Mouse (Mus musculus): ENCODE measurements around the gene Crcp. TPM values are rescaled to one million over a fixed set of nuclear protein-coding genes. Genes with fewer than 3 reads are reported as not detected.

Crcp gene
- polyA plus RNA-seq, 1 experiment from 2014 or later = 50.7 TPM

DNA sequence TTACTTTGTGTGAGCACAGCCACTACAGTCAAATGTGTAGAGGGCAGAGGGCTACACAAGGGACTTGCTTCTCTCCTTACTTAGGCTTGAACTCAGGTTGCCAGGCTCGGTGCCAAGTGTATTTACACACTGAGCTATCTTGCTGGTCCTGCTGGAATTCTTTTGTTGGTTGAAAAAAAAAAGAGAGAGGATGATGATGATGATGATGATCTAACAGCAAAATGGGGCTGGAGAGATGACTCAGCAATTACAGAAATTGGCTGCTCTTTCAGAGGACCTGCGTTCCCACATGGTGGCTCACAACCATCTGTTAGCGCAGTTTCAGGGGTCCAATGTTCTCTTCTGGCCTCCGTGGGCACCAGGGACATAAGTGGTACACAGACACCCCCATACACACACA is 59.5 kb downstream of the Crcp start:
- WGBS = 90% methylated on average over 4 of the region's 4 CpGs
- no peak overlapping the region for H3K4me3 ChIP-seq (ENCODE audit: low read depth, low read length)
- H3K4me2 ChIP-seq (ENCODE audit: low read length) = no peak overlapping the region
- no peaks in the 10 kb centered on the region for H3K4me1 ChIP-seq (ENCODE audit: control insufficient read depth, insufficient read depth, low read length)
- no peaks in the 10 kb centered on the region for H3K9me3 ChIP-seq (replicated peaks; ENCODE audit: control insufficient read depth, low read length)
- 0 out of 2 replicates have a peak, but pooled peaks cover 3% of the 10 kb centered on the region for H3K36me3 ChIP-seq (ENCODE audit: control insufficient read depth, insufficient read depth, low read length)
- H3K27me3 ChIP-seq (replicated peaks; ENCODE audit: control insufficient read depth, insufficient read depth, low read length) = no peaks in the 10 kb centered on the region
- no peak for ATAC-seq
- no peak overlapping the region for H3K27ac ChIP-seq (ENCODE audit: low read depth, low read length)
- no peak overlapping the region for H3K9ac ChIP-seq (ENCODE audit: low read length)
- DNase-seq (ENCODE audit: low spot score) = no peak

DNA sequence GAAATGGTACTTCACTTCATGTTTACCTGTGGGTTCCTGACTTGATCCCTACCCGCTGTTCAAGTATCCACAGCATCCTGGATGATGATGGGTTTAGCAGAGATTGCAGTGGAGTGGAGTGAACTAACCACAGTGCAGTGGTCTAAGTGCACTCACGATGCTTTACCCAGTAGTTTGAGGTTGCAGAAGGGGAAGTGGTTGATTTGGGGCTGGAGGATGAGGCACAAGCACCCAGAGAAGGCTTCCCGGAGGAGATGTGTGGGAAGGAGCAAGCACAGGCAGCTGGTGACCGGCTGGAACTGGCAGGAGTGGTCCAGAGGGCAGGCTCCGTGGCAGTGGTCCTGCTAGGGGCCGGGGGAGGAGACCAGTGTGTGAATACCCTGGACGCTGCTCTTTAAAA is 60.1 kb downstream of the Crcp start:
- Histone ChIP-seq H3K27me3 (replicated peaks; ENCODE audit: control insufficient read depth, insufficient read depth, low read length) (no peaks in the 10 kb centered on the region), H3K27ac (ENCODE audit: low read depth, low read length) (no peak overlapping the region), H3K9ac (ENCODE audit: low read length) (no peak overlapping the region), H3K4me1 (ENCODE audit: control insufficient read depth, insufficient read depth, low read length) (no peaks in the 10 kb centered on the region), H3K4me2 (ENCODE audit: low read length) (no peak overlapping the region), H3K9me3 (replicated peaks; ENCODE audit: control insufficient read depth, low read length) (no peaks in the 10 kb centered on the region), H3K36me3 (ENCODE audit: control insufficient read depth, insufficient read depth, low read length) (0 out of 2 replicates have a peak, but pooled peaks cover 3% of the 10 kb centered on the region), H3K4me3 (ENCODE audit: low read depth, low read length) (no peak overlapping the region)
- ATAC-seq (no peak), DNase-seq (ENCODE audit: low spot score) (no peak)
- 87% methylated on average over 7 of the region's 7 CpGs for WGBS

DNA sequence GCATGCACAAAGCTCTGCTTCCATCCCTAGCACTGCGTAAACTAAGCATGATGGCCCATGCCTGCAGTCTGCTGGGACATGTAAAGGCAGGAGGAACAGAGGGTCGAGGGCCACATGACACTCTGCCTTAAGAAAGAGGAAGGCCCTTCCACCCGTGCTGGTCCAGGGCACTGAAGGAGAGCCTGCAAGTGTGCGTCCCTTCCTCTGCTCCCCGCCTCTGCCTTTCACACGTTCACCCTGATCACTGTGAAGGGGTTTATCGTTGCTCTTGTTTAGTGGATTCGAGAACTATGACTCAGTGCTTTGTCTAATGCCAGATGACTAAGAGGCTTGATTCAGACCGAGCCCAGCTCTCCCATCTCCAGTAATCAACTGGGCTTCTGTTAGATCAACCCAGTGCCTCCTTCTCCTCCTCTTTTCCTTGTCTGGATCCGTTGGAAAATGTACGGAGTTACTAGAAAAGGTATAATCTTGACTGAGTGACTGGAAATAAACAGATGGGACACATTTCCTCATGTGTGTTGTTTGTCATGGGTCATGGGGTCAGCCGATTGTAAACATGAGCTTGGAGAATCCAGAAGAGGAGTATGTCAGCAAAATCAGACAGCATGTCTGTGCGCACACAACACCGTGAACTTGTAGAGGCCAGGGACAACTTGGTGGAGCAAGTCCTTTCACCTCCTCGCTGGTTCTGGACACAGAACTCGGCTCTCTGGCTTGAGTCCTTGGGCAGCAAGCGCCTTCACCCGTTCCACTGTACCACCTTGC is 60.7 kb downstream of the Crcp start:
- Histone ChIP-seq H3K36me3 (ENCODE audit: control insufficient read depth, insufficient read depth, low read length) (0 out of 2 replicates have a peak, but pooled peaks cover 3% of the 10 kb centered on the region), H3K27me3 (replicated peaks; ENCODE audit: control insufficient read depth, insufficient read depth, low read length) (no peaks in the 10 kb centered on the region), H3K9ac (ENCODE audit: low read length) (no peak overlapping the region), H3K27ac (ENCODE audit: low read depth, low read length) (no peak overlapping the region), H3K9me3 (replicated peaks; ENCODE audit: control insufficient read depth, low read length) (no peaks in the 10 kb centered on the region), H3K4me3 (ENCODE audit: low read depth, low read length) (no peak overlapping the region), H3K4me2 (ENCODE audit: low read length) (no peak overlapping the region), H3K4me1 (ENCODE audit: control insufficient read depth, insufficient read depth, low read length) (no peaks in the 10 kb centered on the region)
- no peak for DNase-seq (ENCODE audit: low spot score)
- no peak for ATAC-seq
- WGBS = 91% methylated on average over 18 of the region's 18 CpGs

DNA sequence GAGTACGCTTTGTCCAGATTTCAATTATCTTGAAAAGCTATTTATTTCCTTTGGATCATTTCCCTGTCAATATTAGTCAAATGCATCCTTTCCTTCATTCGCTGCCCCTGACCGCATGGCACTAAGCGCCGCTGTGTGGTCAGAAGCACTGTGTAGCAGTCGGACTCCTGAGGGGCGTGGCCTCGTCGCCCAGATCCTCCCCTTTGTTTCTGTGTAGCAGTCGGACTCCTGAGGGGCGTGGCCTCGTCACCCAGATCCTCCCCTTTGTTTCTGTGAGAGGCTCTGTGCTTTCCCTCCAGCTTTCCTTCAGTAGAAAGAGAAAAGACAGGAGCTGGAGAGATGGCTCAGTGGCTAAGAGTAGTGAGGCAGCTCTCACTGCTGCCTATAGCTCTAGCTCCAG is 67.7 kb downstream of the Crcp start:
- no peak overlapping the region for H3K27ac ChIP-seq (ENCODE audit: low read depth, low read length)
- no peak overlapping the region for H3K9ac ChIP-seq (ENCODE audit: low read length)
- WGBS = 40% methylated on average over 12 of the region's 12 CpGs
- ATAC-seq (no peak), DNase-seq (ENCODE audit: low spot score) (peak; percentile 43)
- no peaks in the 10 kb centered on the region for H3K4me1 ChIP-seq (ENCODE audit: control insufficient read depth, insufficient read depth, low read length)
- no peak overlapping the region for H3K4me3 ChIP-seq (ENCODE audit: low read depth, low read length)
- no peaks in the 10 kb centered on the region for H3K27me3 ChIP-seq (replicated peaks; ENCODE audit: control insufficient read depth, insufficient read depth, low read length)
- 0 out of 2 replicates have a peak, but pooled peaks cover 5% of the 10 kb centered on the region for H3K36me3 ChIP-seq (ENCODE audit: control insufficient read depth, insufficient read depth, low read length)
- no peaks in the 10 kb centered on the region for H3K9me3 ChIP-seq (replicated peaks; ENCODE audit: control insufficient read depth, low read length)
- H3K4me2 ChIP-seq (ENCODE audit: low read length) = no peak overlapping the region

DNA sequence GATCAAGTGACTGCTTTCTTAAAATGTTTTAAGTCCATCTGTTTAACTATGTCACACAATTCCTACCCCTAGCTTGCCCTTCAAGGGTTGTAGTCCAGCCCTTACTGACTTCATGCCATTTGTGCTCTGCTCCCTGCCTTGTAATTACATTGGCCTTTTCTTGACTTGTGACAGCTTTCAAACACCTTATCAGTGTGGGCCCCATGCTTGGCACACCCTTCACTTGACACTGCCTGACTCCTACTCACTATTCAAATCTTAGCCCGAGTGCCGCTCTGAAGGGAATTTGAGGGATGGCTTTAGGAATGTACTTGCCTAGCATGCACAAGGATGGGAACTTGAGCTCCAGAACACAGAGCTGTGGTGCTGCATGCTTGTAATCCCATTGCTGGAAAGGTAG is 68.7 kb downstream of the Crcp start:
- H3K4me2 ChIP-seq (ENCODE audit: low read length) = no peak overlapping the region
- H3K36me3 ChIP-seq (ENCODE audit: control insufficient read depth, insufficient read depth, low read length) = 0 out of 2 replicates have a peak, but pooled peaks cover 11% of the 10 kb centered on the region
- DNase-seq (ENCODE audit: low spot score) (no peak), ATAC-seq (no peak)
- H3K27me3 ChIP-seq (replicated peaks; ENCODE audit: control insufficient read depth, insufficient read depth, low read length) = no peaks in the 10 kb centered on the region
- no peak overlapping the region for H3K9ac ChIP-seq (ENCODE audit: low read length)
- 86% methylated on average over 2 of the region's 2 CpGs for WGBS
- H3K4me3 ChIP-seq (ENCODE audit: low read depth, low read length) = no peak overlapping the region
- H3K9me3 ChIP-seq (replicated peaks; ENCODE audit: control insufficient read depth, low read length) = no peaks in the 10 kb centered on the region
- H3K27ac ChIP-seq (ENCODE audit: low read depth, low read length) = no peak overlapping the region
- H3K4me1 ChIP-seq (ENCODE audit: control insufficient read depth, insufficient read depth, low read length) = no peaks in the 10 kb centered on the region

DNA sequence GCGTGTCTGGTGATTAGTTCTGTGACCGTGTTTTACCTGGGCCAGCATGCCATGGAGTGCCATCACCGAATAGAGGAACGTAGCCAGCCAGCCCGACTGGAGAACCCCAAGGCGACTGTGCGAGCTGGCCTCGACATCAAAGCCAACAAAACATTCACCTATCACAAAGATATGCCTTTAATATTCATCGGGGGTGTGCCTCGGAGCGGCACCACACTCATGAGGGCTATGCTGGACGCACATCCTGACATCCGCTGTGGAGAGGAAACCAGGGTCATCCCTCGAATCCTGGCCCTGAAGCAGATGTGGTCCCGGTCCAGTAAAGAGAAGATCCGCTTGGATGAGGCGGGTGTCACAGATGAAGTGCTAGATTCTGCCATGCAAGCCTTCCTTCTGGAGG is 72.6 kb downstream of the Crcp start:
- no peak overlapping the region for H3K27ac ChIP-seq (ENCODE audit: low read depth, low read length)
- H3K4me1 ChIP-seq (ENCODE audit: control insufficient read depth, insufficient read depth, low read length) = no peaks in the 10 kb centered on the region
- H3K9me3 ChIP-seq (replicated peaks; ENCODE audit: control insufficient read depth, low read length) = no peaks in the 10 kb centered on the region
- WGBS = 95% methylated on average over 17 of the region's 17 CpGs
- H3K36me3 ChIP-seq (ENCODE audit: control insufficient read depth, insufficient read depth, low read length) = peaks cover 23% of the 10 kb centered on the region; the same call in 1 of the 2 replicates
- no peak overlapping the region for H3K4me3 ChIP-seq (ENCODE audit: low read depth, low read length)
- no peak overlapping the region for H3K9ac ChIP-seq (ENCODE audit: low read length)
- H3K4me2 ChIP-seq (ENCODE audit: low read length) = no peak overlapping the region
- DNase-seq (ENCODE audit: low spot score) (no peak), ATAC-seq (no peak)
- H3K27me3 ChIP-seq (replicated peaks; ENCODE audit: control insufficient read depth, insufficient read depth, low read length) = no peaks in the 10 kb centered on the region

DNA sequence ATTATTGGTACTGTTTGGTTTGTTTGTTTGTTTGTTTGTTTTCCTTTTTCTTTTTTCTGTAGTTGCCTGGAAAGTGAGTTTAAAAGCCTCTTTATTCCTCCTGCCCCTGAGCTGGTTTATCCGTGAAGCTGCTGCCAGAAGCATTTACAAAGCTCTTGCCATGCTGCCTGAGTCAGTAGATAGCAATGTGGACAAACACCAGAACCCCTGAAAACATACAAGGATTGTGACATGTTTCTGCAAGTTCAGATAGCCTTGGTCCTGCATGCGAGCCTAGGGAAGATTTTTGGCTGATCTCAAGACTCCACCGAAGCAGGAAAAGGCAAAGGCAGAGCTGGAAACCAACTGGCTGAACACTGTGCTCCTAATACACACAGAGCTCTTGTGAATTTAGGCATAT is 80.3 kb downstream of the Crcp start:
- H3K36me3 ChIP-seq (ENCODE audit: control insufficient read depth, insufficient read depth, low read length) = peaks cover 24% of the 10 kb centered on the region
- 90% methylated on average over 3 of the region's 3 CpGs for WGBS
- no peaks in the 10 kb centered on the region for H3K4me1 ChIP-seq (ENCODE audit: control insufficient read depth, insufficient read depth, low read length)
- no peak overlapping the region for H3K27ac ChIP-seq (ENCODE audit: low read depth, low read length)
- H3K27me3 ChIP-seq (replicated peaks; ENCODE audit: control insufficient read depth, insufficient read depth, low read length) = no peaks in the 10 kb centered on the region
- H3K4me2 ChIP-seq (ENCODE audit: low read length) = no peak overlapping the region
- H3K9me3 ChIP-seq (replicated peaks; ENCODE audit: control insufficient read depth, low read length) = no peaks in the 10 kb centered on the region
- no peak overlapping the region for H3K9ac ChIP-seq (ENCODE audit: low read length)
- H3K4me3 ChIP-seq (ENCODE audit: low read depth, low read length) = no peak overlapping the region
- ATAC-seq (no peak), DNase-seq (ENCODE audit: low spot score) (no peak)

Other genes with a start within 250 kb of the Crcp start
- gene Psph, start 241.8 kb upstream of the Crcp start, polyA plus RNA-seq (2014; fragmentation: Nextera tagmentation; extraction: Ambion mirVana) = 47.2 and 61.2 TPM in 2 replicates
- 22.1 and 25.9 TPM in 2 replicates for gene Sumf2, start 182.3 kb upstream of the Crcp start, polyA plus RNA-seq (2014; fragmentation: Nextera tagmentation; extraction: Ambion mirVana)
- 1,049 and 1,237 TPM in 2 replicates for gene Chchd2, start 141.8 kb upstream of the Crcp start, polyA plus RNA-seq (2014; fragmentation: Nextera tagmentation; extraction: Ambion mirVana)
- gene Zbed5, start 133.6 kb upstream of the Crcp start, polyA plus RNA-seq (2014; fragmentation: Nextera tagmentation; extraction: Ambion mirVana) = 14.9 and 22.3 TPM in 2 replicates
- gene Phkg1, start 130.7 kb upstream of the Crcp start, polyA plus RNA-seq (2014; fragmentation: Nextera tagmentation; extraction: Ambion mirVana) = 0.09 and 0.11 TPM in 2 replicates
- gene Nupr1l, start 120.8 kb upstream of the Crcp start, polyA plus RNA-seq (2014; fragmentation: Nextera tagmentation; extraction: Ambion mirVana) = 3.8 and 5.6 TPM in 2 replicates
- gene Vkorc1l1, start 87.3 kb upstream of the Crcp start, polyA plus RNA-seq (2014; fragmentation: Nextera tagmentation; extraction: Ambion mirVana) = 21.1 and 28.5 TPM in 2 replicates
- 20.7 and 21.4 TPM in 2 replicates for gene Gusb, start 26.2 kb upstream of the Crcp start, polyA plus RNA-seq (2014; fragmentation: Nextera tagmentation; extraction: Ambion mirVana)
- gene Asl, start within 50 bp of the Crcp start, polyA plus RNA-seq (2014; fragmentation: Nextera tagmentation; extraction: Ambion mirVana) = 36.9 and 38.2 TPM in 2 replicates
- 57.1 and 61.4 TPM in 2 replicates for gene Tpst1, start 44.0 kb downstream of the Crcp start, polyA plus RNA-seq (2014; fragmentation: Nextera tagmentation; extraction: Ambion mirVana)
- 10.9 and 12.4 TPM in 2 replicates for gene Kctd7, start 115.6 kb downstream of the Crcp start, polyA plus RNA-seq (2014; fragmentation: Nextera tagmentation; extraction: Ambion mirVana)
- 30.0 and 38.7 TPM in 2 replicates for gene Rabgef1, start 142.5 kb downstream of the Crcp start, polyA plus RNA-seq (2014; fragmentation: Nextera tagmentation; extraction: Ambion mirVana)
- 22.5 and 22.7 TPM in 2 replicates for gene Tmem248, start 187.8 kb downstream of the Crcp start, polyA plus RNA-seq (2014; fragmentation: Nextera tagmentation; extraction: Ambion mirVana)
- 49.6 and 50.8 TPM in 2 replicates for gene Sbds, start 226.2 kb downstream of the Crcp start, polyA plus RNA-seq (2014; fragmentation: Nextera tagmentation; extraction: Ambion mirVana)
- 25.2 and 29.4 TPM in 2 replicates for gene Tyw1, start 226.3 kb downstream of the Crcp start, polyA plus RNA-seq (2014; fragmentation: Nextera tagmentation; extraction: Ambion mirVana)

Measured in forebrain, embryonic 14.5 days (tissue).